Mouse (Mus musculus): Measurements from ENCODE around the gene Cttnbp2. TPM values are rescaled to one million over a fixed set of nuclear protein-coding genes. Genes with fewer than 3 reads are reported as not detected.

The Cttnbp2 gene
- polyA plus RNA-seq, 1 experiment from 2014 or later: 6.0 TPM

DNA sequence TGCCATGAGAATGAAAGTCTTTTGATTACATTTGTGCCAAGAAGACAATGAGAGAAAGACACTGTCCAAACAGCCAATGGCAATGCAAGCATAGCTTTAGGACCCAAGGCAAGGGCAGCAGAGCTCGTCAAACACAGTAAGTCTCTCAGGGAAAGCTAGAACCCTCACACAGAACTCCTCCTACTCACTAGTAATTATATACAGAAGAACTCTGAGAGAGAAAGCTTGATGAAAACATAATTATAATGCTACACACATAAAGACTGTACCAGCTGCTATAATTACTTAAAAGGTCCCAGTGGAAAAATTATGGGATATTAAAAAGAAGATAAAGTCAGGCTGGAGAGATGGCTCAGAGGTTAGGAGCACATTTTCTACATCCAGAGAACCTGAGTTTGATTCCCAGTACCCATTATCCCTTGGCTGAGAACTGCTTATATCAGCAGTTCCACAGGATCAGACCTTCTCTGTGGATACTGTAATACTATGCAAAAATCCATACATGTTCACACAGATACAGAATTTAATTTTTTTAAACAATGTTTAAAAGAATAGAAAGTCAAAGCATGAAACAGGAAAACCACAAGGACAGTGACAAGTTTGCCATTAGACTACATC lies 37.2 kb downstream of the Cttnbp2 start:
- whole genome bisulfite sequencing: 76% methylated on average over 1 of the region's 1 CpGs
- no peak for ATAC-seq (replicated peaks; ENCODE audit: extremely low read depth, insufficient read depth, low FRiP score)
- no peaks in the 10 kb centered on the region for H3K36me3 ChIP-seq (ENCODE audit: control insufficient read depth, insufficient read depth)

DNA sequence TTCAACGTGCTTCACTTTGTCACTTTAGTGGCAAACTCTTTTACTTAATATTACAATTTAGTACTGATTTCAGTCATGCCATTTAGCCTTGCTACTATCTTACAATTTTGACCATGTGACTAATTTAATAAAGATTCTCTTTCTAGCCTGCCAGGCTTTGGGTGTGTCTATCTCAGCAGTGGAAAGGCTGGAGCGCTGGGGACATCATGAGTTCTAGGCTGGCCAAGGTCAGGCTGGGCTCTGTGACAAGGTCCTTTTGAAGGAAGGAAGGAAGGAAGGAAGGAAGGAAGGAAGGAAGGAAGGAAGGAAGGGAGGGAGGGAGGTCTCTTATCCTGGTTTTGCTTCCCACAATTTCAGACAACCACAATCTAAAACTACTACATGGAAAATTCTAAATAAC lies 39.7 kb downstream of the Cttnbp2 start:
- 71% methylated on average over 2 of the region's 2 CpGs for WGBS
- Histone ChIP-seq H3K4me3 (ENCODE audit: low read length) (no peak overlapping the region), H3K9ac (ENCODE audit: low read length) (no peak overlapping the region), H3K36me3 (ENCODE audit: control insufficient read depth, insufficient read depth) (no peaks in the 10 kb centered on the region), H3K4me1 (ENCODE audit: control insufficient read depth, insufficient read depth, low read length) (no peaks in the 10 kb centered on the region), H3K27ac (ENCODE audit: low read length) (no peak overlapping the region), H3K27me3 (ENCODE audit: control insufficient read depth, insufficient read depth, low read length) (no peaks in the 10 kb centered on the region), H3K4me2 (ENCODE audit: low read depth, low read length) (no peak overlapping the region), H3K9me3 (replicated peaks; ENCODE audit: control insufficient read depth, low read length) (no peaks in the 10 kb centered on the region)
- no peak for ATAC-seq (replicated peaks; ENCODE audit: extremely low read depth, insufficient read depth, low FRiP score)

More for the DNA sequence above, 37.2 kb downstream of the Cttnbp2 start:
- H3K4me2 ChIP-seq (ENCODE audit: low read depth, low read length): no peak overlapping the region
- no peak overlapping the region for H3K9ac ChIP-seq (ENCODE audit: low read length)
- H3K4me1 ChIP-seq (ENCODE audit: control insufficient read depth, insufficient read depth, low read length): no peaks in the 10 kb centered on the region
- H3K27me3 ChIP-seq (ENCODE audit: control insufficient read depth, insufficient read depth, low read length): no peaks in the 10 kb centered on the region
- H3K27ac ChIP-seq (ENCODE audit: low read length): no peak overlapping the region
- H3K4me3 ChIP-seq (ENCODE audit: low read length): no peak overlapping the region
- no peaks in the 10 kb centered on the region for H3K9me3 ChIP-seq (replicated peaks; ENCODE audit: control insufficient read depth, low read length)

DNA sequence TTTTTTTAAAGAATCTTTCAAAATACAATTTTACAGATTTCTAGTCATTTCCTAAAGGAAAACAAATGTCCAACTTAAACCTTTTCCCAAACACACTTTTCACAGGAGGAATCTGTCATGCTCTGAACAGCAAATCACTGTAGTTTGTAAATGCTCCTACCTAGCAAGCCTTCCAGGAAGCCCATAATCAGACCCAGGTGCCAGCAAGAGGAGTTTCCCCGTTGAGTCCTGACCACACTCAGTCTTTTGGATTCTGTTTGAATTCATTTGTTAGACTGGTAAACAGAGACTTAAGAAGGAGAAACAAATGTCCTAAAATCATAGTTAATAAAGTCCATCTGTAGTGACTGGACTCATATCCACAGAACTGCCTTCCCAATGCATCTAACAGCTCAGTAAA lies 40.1 kb downstream of the Cttnbp2 start:
- Histone ChIP-seq H3K36me3 (ENCODE audit: control insufficient read depth, insufficient read depth) (no peaks in the 10 kb centered on the region), H3K4me2 (ENCODE audit: low read depth, low read length) (no peak overlapping the region), H3K27me3 (ENCODE audit: control insufficient read depth, insufficient read depth, low read length) (no peaks in the 10 kb centered on the region), H3K9me3 (replicated peaks; ENCODE audit: control insufficient read depth, low read length) (no peaks in the 10 kb centered on the region), H3K4me3 (ENCODE audit: low read length) (no peak overlapping the region), H3K4me1 (ENCODE audit: control insufficient read depth, insufficient read depth, low read length) (no peaks in the 10 kb centered on the region), H3K27ac (ENCODE audit: low read length) (no peak overlapping the region), H3K9ac (ENCODE audit: low read length) (no peak overlapping the region)
- WGBS: 59% methylated on average over 1 of the region's 1 CpGs
- no peak for ATAC-seq (replicated peaks; ENCODE audit: extremely low read depth, insufficient read depth, low FRiP score)

DNA sequence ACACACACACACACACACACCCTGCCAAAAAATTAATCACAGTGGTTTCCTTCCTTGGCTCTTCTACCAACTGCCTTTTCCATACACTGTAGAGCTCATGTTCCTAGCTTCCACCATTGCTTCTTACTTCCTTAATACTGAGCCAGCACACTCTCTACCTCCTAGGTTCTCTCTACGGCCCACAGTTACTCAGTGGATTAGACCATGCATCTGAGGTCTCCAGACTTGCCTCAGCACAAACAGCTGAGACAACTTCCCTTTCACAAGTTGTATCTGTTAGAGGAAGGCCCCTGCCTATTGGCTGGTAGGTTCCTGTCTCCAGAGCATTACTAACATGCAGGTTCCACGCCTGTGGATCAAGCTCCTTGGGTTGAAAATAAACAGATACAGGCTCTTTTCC lies 45.4 kb downstream of the Cttnbp2 start:
- ATAC-seq (replicated peaks; ENCODE audit: extremely low read depth, insufficient read depth, low FRiP score): no peak
- H3K9me3 ChIP-seq (replicated peaks; ENCODE audit: control insufficient read depth, low read length): no peaks in the 10 kb centered on the region
- H3K9ac ChIP-seq (ENCODE audit: low read length): no peak overlapping the region
- H3K27me3 ChIP-seq (ENCODE audit: control insufficient read depth, insufficient read depth, low read length): no peaks in the 10 kb centered on the region
- H3K4me1 ChIP-seq (ENCODE audit: control insufficient read depth, insufficient read depth, low read length): no peaks in the 10 kb centered on the region
- H3K27ac ChIP-seq (ENCODE audit: low read length): no peak overlapping the region
- no peaks in the 10 kb centered on the region for H3K36me3 ChIP-seq (ENCODE audit: control insufficient read depth, insufficient read depth)
- H3K4me3 ChIP-seq (ENCODE audit: low read length): no peak overlapping the region
- 58% methylated on average over 2 of the region's 2 CpGs for WGBS
- H3K4me2 ChIP-seq (ENCODE audit: low read depth, low read length): no peak overlapping the region

DNA sequence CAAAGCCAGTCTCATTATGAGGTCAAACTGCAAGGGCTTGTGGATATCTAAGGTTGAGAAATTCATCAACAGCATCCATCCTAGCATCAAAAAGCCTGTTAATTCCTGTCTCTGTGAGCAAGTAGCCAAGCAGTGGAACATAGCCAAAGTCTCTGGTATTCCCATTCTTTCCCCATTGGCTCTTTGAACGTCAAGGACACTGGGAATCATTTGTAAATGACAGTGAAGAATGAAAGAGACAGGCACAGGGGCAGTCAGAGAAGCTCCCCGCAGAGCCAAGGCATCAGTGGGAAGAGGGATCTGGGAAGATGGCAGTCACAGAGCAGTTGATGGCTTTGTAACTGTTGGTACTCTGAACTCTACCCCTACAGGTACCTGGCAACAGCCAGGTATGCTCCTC lies 46.9 kb downstream of the Cttnbp2 start:
- no peak overlapping the region for H3K4me3 ChIP-seq (ENCODE audit: low read length)
- no peak overlapping the region for H3K27ac ChIP-seq (ENCODE audit: low read length)
- no peaks in the 10 kb centered on the region for H3K36me3 ChIP-seq (ENCODE audit: control insufficient read depth, insufficient read depth)
- H3K4me1 ChIP-seq (ENCODE audit: control insufficient read depth, insufficient read depth, low read length): no peaks in the 10 kb centered on the region
- no peaks in the 10 kb centered on the region for H3K27me3 ChIP-seq (ENCODE audit: control insufficient read depth, insufficient read depth, low read length)
- no peak overlapping the region for H3K9ac ChIP-seq (ENCODE audit: low read length)
- H3K9me3 ChIP-seq (replicated peaks; ENCODE audit: control insufficient read depth, low read length): no peaks in the 10 kb centered on the region
- WGBS: 43% methylated on average over 2 of the region's 2 CpGs
- no peak for ATAC-seq (replicated peaks; ENCODE audit: extremely low read depth, insufficient read depth, low FRiP score)
- H3K4me2 ChIP-seq (ENCODE audit: low read depth, low read length): no peak overlapping the region

DNA sequence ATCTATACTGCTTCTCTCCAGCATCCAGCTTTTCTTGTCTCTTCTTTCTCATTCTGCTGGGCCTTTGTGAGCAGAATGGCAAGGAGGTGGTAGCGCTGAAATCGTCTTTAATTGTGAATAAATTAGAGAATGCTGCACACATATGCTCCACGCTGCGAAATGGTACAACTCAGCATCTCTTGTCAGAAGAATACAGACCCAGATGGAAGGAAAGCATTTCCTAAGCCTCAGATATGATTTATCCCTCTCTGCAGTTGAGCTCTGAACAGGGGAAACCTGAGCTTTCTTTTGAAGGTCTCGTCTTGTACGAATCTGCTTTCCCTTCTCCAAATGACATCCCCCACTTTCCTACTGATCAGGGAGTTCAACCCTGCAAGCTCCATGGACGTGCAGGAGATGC lies 48.4 kb downstream of the Cttnbp2 start:
- H3K9me3 ChIP-seq (replicated peaks; ENCODE audit: control insufficient read depth, low read length): peaks cover 4% of the 10 kb centered on the region; the same call in 1 of the 2 replicates
- no peaks in the 10 kb centered on the region for H3K27me3 ChIP-seq (ENCODE audit: control insufficient read depth, insufficient read depth, low read length)
- no peak overlapping the region for H3K27ac ChIP-seq (ENCODE audit: low read length)
- no peaks in the 10 kb centered on the region for H3K36me3 ChIP-seq (ENCODE audit: control insufficient read depth, insufficient read depth)
- no peak overlapping the region for H3K4me3 ChIP-seq (ENCODE audit: low read length)
- H3K4me1 ChIP-seq (ENCODE audit: control insufficient read depth, insufficient read depth, low read length): no peaks in the 10 kb centered on the region
- H3K4me2 ChIP-seq (ENCODE audit: low read depth, low read length): no peak overlapping the region
- 79% methylated on average over 7 of the region's 7 CpGs for WGBS
- no peak for ATAC-seq (replicated peaks; ENCODE audit: extremely low read depth, insufficient read depth, low FRiP score)
- H3K9ac ChIP-seq (ENCODE audit: low read length): no peak overlapping the region

DNA sequence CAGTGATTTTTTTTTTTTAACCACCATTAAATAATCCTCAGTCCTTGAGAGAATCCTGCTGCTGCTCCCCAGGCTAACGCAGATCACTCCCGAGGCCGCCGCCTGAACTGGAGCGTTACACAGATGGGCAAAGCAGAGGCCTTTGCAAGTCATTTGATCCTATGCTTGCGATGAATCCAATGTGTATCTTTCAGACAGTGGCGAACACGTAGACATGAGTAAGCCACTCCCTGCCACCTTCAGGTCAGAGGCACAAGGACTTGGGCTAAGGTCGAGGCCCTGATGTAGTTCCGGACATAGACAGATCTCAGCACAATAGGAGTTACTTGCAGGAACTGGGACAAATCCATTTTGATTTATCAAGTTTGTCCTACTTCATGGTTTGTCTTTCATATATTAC lies 49.0 kb downstream of the Cttnbp2 start:
- ATAC-seq (replicated peaks; ENCODE audit: extremely low read depth, insufficient read depth, low FRiP score): no peak
- WGBS: 79% methylated on average over 10 of the region's 10 CpGs
- Histone ChIP-seq H3K4me1 (ENCODE audit: control insufficient read depth, insufficient read depth, low read length) (no peaks in the 10 kb centered on the region), H3K4me2 (ENCODE audit: low read depth, low read length) (no peak overlapping the region), H3K27ac (ENCODE audit: low read length) (no peak overlapping the region), H3K36me3 (ENCODE audit: control insufficient read depth, insufficient read depth) (no peaks in the 10 kb centered on the region), H3K9me3 (replicated peaks; ENCODE audit: control insufficient read depth, low read length) (peaks cover 4% of the 10 kb centered on the region; the same call in 1 of the 2 replicates), H3K27me3 (ENCODE audit: control insufficient read depth, insufficient read depth, low read length) (no peaks in the 10 kb centered on the region), H3K4me3 (ENCODE audit: low read length) (no peak overlapping the region), H3K9ac (ENCODE audit: low read length) (no peak overlapping the region)

DNA sequence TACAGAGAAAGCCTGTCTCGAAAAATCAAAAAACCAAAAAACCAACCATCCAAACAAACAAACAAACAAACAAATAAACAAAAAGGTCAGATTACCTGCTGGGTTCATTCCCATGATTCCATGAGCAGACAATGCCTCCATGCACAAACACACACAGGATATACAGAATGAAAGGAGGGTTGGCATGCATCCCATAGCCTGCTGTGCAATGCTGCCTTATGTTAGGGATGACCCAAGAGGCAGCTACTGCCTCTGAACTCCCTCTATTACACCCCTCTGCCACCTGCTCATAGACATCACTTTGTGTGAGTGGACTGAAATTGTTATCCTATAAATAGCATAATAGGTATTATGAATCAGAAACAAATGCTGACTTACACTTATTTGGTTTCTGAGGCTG lies 55.0 kb downstream of the Cttnbp2 start:
- ATAC-seq (replicated peaks; ENCODE audit: extremely low read depth, insufficient read depth, low FRiP score): no peak
- Histone ChIP-seq H3K9ac (ENCODE audit: low read length) (no peak overlapping the region), H3K4me3 (ENCODE audit: low read length) (no peak overlapping the region), H3K27ac (ENCODE audit: low read length) (no peak overlapping the region), H3K9me3 (replicated peaks; ENCODE audit: control insufficient read depth, low read length) (peaks cover 4% of the 10 kb centered on the region; the same call in 1 of the 2 replicates), H3K27me3 (ENCODE audit: control insufficient read depth, insufficient read depth, low read length) (no peaks in the 10 kb centered on the region), H3K36me3 (ENCODE audit: control insufficient read depth, insufficient read depth) (no peaks in the 10 kb centered on the region), H3K4me1 (ENCODE audit: control insufficient read depth, insufficient read depth, low read length) (no peaks in the 10 kb centered on the region), H3K4me2 (ENCODE audit: low read depth, low read length) (no peak overlapping the region)
- WGBS: 73% methylated on average over 1 of the region's 1 CpGs

DNA sequence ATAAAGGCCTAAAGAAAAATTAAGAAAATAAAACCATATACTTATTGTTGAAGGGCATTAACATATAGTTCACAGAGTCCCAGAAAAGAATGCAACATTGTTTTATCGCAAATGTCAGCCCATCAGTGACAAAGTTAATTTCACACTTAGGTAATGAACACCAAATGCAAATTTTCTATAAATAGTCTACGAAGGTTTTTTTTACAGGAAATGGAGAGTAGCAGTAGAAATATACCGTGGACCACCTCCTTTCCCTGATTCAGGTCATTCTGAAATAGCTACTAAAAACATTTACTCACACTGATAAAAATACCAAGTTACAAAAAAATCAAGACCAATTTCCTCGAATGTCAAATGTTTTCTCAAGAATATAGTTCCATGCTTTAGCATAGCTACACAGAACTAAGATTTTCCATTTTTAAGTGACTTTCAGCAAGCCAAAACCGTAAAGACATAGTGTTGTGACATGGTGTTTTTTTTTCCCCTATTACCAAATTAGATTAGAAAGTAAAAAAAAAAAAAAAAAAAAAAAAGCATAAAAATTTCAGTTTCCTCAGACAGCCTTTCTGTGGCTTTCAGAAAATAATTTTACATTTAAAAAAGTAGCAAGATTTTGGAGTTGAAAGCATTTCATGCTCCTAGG lies 64.0 kb downstream of the Cttnbp2 start:
- 58% methylated on average over 5 of the region's 5 CpGs for WGBS

More for the DNA sequence above, 64.0 kb downstream of the Cttnbp2 start:
- H3K4me2 ChIP-seq (ENCODE audit: low read depth, low read length): no peak overlapping the region
- no peaks in the 10 kb centered on the region for H3K4me1 ChIP-seq (ENCODE audit: control insufficient read depth, insufficient read depth, low read length)
- H3K27ac ChIP-seq (ENCODE audit: low read length): no peak overlapping the region
- no peak overlapping the region for H3K4me3 ChIP-seq (ENCODE audit: low read length)
- no peaks in the 10 kb centered on the region for H3K36me3 ChIP-seq (ENCODE audit: control insufficient read depth, insufficient read depth)
- no peak for ATAC-seq (replicated peaks; ENCODE audit: extremely low read depth, insufficient read depth, low FRiP score)
- no peak overlapping the region for H3K9ac ChIP-seq (ENCODE audit: low read length)
- no peaks in the 10 kb centered on the region for H3K27me3 ChIP-seq (ENCODE audit: control insufficient read depth, insufficient read depth, low read length)
- H3K9me3 ChIP-seq (replicated peaks; ENCODE audit: control insufficient read depth, low read length): no peaks in the 10 kb centered on the region
